Mouse (Mus musculus) T-helper 2 cell (primary cell): ENCODE data around the gene Mrm2.

Experiments used
- in situ Hi-C: fragments of 300-600 bp; cut with MboI, MseI; formaldehyde crosslinking; loops from one replicate; pipeline ENCODE4 v1.15.1; 2025; ENCODE audit warnings: high pct_unique_total_duplicates

Mrm2 gene

GRCm38 (mm10) chr5:140345244-140345643 lies 13.5 kb upstream of the Mrm2 start:
- in situ Hi-C loops, result no loop called here

DNA sequence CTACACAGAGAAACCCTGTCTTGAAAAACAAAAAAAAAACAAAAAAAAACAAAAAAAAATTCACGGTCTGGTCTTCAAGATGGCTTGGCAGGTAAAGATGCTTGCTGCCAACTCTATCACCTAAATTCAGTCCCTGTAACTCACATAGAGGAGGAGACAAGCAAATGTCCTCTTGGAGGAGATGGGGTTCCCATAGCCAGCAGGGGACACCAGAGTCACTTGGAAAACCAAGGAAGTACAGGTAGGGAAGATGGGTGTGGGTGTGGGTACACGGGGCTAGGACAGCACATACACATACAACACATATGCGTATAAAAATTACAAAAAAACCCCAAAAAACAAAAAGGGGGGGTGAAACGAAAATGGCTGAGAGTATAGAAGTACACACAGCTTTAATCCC lies 11.2 kb upstream of the Mrm2 start:
- in situ Hi-C loops, result no loop called here

GRCm38 (mm10) chr5:140339836-140340235 lies 8.1 kb upstream of the Mrm2 start:
- in situ Hi-C loops, result loop anchor here (5.0 to 10.0 kb wide), 2 partner anchors 55 to 72 kb away; no protein-coding TSS in a partner anchor

DNA sequence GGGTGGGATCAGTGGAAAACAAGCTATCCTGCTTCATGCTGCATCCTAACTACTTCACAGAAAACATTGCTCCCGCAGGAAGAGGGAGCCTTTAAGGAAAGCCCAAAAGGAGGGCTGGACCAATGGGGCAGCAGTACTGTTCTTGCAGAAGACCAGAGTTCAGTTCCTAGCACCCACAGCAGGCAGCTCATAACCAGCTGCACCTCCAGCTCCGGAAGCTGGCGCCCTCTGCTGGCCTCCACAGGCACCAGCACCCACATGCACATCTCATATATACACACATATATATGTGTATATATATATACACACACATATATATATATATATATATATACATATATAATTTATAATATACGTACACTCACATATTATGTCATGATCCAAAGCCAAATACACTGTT lies 7.1 kb upstream of the Mrm2 start:
- in situ Hi-C loops, result loop anchor here (5.0 to 10.0 kb wide), 2 partner anchors 56 to 74 kb away; no protein-coding TSS in a partner anchor

GRCm38 (mm10) chr5:140336680-140337079 lies 5.0 kb upstream of the Mrm2 start:
- in situ Hi-C loops, result loop anchor here (5.0 to 10.0 kb wide), 2 partner anchors 58 to 76 kb away; no protein-coding TSS in a partner anchor

DNA sequence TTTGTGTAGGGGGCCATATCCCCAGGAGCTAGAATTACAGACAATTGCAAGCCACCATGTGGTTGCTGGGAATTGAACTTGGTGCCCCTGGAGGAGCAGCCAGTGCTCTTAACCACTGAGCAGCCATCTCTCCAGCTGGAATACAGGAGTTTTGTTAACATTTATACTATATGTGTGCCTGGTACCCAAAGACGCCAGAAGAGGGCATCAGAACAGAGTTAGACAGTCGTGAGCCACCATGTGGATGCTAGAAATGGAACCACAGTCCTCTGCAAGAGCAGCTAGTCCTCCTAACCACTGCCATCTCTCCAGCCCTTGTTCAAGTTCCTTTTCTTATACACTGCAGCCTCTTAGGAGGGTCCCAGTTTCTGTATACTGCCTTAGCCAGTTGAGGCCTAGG lies 1.9 kb upstream of the Mrm2 start:
- in situ Hi-C loops, result loop anchor here (10.0 kb wide), 1 partner anchor 61 kb away; no protein-coding TSS in a partner anchor

GRCm38 (mm10) chr5:140332519-140332918 lies 821 bp upstream of the Mrm2 start:
- in situ Hi-C loops, result loop anchor here (10.0 kb wide), 1 partner anchor 62 kb away; no protein-coding TSS in a partner anchor

DNA sequence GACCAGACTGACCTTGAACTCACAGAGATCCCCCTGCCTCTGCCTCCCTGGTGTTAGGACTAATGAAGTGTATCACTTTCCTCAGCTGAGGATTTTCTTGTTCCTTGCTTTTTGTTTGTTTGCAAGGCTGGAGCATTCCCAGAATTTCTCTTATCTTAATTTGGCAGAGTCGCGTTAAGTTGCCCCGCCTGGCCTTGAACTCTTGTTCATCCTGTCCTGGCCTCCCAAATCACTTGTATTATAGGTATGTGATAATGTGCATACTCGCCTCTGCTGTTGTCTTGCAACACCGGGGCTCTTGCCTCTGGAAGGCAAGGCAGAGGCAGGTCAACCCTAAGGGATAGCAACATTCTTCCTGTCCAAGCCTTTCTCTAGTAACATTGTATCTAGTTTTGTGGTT lies 7.6 kb downstream of the Mrm2 start:
- in situ Hi-C loops, result no loop called here

DNA sequence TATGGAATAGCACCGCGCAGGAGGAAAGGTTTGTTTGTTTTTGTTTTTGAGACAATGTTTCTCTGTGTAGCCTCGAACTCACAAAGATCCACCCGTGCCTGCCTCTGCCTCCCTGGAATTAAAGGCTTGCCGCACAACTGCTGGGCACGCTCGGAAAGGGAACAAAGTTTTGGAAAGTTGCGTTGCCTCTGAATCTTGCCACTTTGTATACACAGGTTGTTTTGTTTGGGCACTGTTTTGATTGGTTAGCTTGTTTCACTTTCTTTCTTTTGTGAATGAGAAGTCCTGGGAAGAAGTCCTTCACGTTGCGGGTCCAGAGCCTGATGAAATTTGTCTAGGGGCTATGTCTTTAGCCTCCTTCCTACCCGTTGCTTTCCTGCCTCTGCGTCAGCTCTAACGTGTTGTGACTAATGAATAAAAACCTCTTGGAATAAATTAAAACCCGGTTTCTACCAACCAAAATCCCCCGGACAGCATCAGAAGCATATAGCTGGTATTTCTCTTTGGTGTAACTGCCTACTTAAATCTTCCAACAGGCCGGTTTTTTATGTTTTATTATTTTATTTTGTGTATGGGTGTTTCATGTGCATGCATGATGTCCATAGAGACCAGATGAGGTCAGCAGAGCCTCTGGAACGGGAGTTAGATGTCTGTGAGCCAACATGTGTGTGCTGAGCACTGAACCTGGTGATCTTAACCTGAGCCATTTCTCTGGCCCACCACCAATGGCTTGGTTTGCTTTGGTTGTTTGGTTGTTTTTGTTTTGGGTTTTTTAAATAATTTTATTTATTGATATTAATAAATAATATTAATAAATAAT lies 9.7 kb downstream of the Mrm2 start:
- in situ Hi-C loops, result no loop called here

DNA sequence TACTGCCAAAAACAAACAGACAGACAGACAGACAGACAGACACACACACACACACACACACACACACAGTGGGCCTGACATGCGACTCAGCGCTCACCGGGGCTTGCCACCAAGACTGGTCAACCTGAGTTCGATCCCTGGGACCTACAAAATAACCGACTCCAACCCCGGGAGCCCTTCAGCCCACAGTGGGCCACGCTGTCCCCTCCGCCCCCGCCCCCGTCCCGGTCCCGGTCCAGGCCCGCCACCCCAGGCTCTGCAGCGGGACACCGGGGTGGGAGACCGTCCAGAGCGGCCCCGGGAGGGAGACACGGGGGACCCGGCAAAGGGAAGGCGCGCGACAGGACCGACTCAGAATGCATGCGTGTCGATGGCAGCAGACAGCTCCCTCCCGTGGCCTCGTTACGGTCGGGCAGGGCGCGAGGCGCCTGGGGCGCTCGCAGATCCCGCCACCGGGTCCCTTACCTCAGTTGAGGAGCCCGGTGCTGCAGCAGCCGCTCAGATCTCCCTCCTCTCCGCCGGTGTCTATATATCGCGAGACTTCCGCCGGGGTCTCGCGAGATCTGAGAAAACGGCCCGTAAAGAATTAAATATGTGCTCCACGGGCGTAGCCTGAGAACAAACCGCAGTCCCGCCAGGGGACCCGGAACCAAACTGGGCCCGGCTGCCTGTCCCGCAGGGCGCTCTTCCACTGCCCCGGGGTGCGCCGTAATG lies 10.5 kb downstream of the Mrm2 start, which contains the start of the genes Mad1l1 and Nudt1:
Mad1l1 (minus strand) TSS at position 511 of the 714 bp plus-strand sequence.
Nudt1 (plus strand) TSS at position 615 of the 714 bp plus-strand sequence.
- in situ Hi-C loops, result no loop called here

DNA sequence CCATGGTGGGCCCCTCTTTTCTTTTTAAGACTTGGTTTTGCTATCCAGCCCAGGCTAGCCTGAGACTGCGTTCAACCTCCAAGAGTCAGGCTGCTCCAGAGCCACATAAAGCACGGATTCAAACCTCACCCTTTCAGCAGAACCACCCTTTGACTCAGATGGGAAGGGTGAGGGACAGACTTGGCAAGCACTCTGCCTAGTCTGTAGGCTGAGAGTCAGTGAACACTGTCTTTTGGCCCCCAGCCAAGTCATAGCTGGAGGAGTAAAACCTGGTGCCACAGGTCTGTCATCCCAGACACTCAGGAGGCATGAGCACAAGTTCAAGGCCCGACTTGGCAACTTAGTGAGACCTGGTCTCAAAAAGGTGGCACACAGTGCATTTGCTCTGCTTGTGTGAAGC lies 15.0 kb downstream of the Mrm2 start:
- in situ Hi-C loops, result no loop called here

DNA sequence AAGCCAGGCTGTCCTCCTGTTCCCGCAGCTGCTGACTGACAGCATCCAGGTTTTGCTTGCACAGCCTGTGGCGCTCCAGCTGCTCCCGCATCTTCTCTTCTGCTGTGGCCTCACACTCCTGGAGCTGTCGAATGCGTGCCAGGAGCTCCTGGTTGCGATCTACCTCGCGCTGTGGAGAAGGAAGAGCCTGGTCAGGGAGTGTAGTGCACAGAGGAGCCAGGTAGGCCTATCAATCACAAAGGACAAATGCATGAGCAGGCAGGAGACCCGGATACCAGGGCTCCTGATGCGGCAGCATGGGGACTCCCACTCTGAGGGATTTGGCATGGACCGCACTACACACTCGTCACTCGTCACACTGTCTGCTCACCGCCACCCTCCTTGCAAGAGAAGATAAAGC lies 24.1 kb downstream of the Mrm2 start:
- in situ Hi-C loops, result no loop called here

GRCm38 (mm10) chr5:140306016-140306415 lies 25.7 kb downstream of the Mrm2 start:
- in situ Hi-C loops, result no loop called here

DNA sequence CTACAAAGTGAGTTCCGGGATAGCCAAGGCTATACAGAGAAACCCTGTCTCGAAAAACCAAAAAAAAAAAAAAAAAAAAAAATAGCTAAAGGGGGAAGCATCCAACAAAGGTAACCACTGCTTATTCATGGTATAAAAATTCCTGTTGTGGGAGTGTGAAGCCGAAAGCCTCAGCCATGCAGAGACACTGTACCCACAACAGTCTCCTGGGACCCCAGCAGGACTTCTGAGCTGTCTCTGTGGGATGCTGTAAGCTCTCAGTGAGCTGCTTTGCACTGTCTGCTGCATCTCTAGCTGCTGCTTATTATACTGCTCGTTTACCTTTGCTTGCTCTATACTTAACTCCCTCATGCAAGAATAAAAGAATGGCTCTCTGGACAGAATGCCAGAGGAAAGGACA lies 33.4 kb downstream of the Mrm2 start:
- in situ Hi-C loops, result no loop called here

DNA sequence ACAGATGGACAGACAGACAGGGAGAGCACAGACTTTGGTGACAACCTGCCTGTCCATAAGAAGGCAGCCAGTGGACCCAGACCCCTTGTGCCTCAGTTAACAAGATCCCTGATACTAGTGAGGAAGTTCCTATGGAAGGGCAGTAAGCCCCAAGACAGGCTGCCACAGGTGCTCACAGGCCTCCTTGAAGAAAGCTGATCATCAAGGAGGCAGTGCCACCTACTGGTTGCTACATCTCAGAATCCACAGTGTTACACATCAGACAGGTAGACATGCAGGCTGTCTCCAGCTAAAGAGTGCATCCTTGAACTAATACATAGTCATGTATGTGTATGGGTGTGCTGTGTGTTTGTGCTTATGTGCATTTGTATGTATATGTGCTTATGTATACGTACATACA lies 39.5 kb downstream of the Mrm2 start:
- in situ Hi-C loops, result loop anchor here (5.0 kb wide), 1 partner anchor 55 kb away; no protein-coding TSS in a partner anchor

- in situ Hi-C loops, result loop anchor here (5.0 kb wide), 1 partner anchor 347 kb away; no protein-coding TSS in a partner anchor
Measured at GRCm38 (mm10) chr5:140289161-140289560, 42.5 kb downstream of the Mrm2 start.

DNA sequence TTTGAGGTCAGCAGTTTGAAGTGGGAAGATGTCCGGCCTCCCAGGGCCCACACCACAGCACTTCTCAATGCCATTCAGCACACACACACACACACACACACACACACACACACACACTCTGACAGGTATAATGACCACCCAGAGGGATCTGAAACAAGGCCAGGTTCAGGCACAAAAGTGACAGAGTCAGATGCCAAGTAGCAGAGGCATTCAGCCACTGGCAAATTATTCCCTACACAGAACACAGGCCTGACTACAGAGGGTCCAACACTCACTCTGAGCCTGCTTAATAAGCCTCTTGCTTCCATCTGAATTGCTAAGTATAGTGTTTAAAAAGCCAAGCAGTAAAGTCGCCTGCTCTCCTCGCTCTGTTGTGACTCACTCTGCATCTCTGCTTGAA lies 43.4 kb downstream of the Mrm2 start:
- in situ Hi-C loops, result loop anchor here (5.0 kb wide), 1 partner anchor 346 kb away; no protein-coding TSS in a partner anchor

DNA sequence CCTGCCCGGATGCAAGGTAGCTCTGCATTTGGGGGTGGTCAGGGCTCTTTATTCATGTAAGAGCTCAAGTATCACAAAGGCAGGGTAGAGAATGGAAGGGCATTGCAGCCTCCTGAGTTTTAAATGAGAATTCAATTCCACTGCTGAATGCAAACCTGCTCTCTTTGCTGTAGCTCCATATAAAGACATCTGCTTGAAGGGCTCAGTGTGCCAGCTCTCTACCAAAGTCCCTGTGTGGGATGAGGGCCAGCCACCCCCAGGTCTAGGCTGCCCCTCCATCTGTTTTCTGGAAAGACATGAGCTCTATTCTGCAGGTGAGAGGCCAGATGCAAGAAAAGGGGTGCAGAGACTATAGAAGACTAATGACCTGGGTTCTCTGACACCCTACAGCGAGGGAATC lies 46.9 kb downstream of the Mrm2 start:
- in situ Hi-C loops, result loop anchor here (5.0 kb wide), 1 partner anchor 342 kb away; no protein-coding TSS in a partner anchor

DNA sequence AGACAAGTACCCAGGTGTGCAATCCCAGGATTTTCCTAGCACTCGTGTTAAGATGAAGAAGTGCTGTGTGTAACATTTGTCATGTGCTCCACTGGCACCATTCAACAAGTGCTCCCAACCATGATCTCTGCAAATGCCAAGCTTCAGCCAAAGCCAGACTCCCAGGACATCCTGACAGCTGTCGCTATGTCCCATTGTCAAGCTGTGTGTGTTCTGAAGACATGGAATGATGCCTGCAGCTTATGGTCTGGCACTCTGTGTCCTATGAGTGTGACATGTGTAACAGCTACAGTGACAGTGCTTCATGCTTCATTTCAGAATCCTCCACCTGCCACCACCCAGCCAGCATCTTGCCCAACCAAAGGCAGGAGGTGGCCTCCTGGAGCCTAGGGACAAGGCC lies 47.7 kb downstream of the Mrm2 start:
- in situ Hi-C loops, result no loop called here

- in situ Hi-C loops, result no loop called here
Measured at GRCm38 (mm10) chr5:140282900-140283299, 48.8 kb downstream of the Mrm2 start.

DNA sequence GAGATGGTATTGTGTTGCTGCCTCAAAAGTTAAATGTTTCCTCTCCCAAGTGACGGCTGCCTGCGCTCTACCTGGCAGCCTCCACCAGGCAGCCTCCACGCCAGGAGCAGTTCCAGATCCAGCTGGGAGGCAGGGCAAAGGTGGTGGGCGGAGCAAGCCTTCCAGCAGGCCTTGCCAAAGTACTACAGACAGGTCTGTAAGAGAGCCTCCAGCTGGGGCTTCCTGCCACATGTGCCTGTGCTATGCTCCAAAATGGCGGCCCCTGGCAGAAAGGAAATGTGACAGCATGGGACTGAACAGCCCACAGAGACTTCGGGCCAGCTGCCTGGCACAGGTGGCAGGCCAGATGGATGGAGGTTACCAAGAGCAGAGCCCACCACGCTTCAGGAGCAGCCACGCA lies 49.3 kb downstream of the Mrm2 start:
- in situ Hi-C loops, result no loop called here

- in situ Hi-C loops, result no loop called here
Measured at GRCm38 (mm10) chr5:140280205-140280604, 51.5 kb downstream of the Mrm2 start.
